Mouse (Mus musculus): ENCODE data around the gene Tab1. TPM values are rescaled to one million over a fixed set of nuclear protein-coding genes. Genes with fewer than 3 reads are reported as not detected.

Tab1 gene
- total and polyA plus RNA-seq, 3 experiments: 11.6 to 17.7 (median 12.0) TPM

- no peaks in the 10 kb centered on the region for H3K79me2 ChIP-seq (replicated peaks; ENCODE audit: control insufficient read depth, extremely low read depth, insufficient read depth, poor library complexity, severe bottlenecking)
- peaks cover 0 to 3% of the 10 kb centered on the region in 2 experiments; a peak in 1 of 4 replicates for H3K4me1 ChIP-seq (ENCODE audit: control insufficient read depth in 1 of 2, insufficient read depth in 2 of 2)
- dilution Hi-C loops (cut with MboI; ENCODE audit: extremely low pct_ligation_motif_present, extremely low pct_unique_long_range_greater_than_20kb, low sequenced_read_pairs): no loop called here
- TF ChIP-seq POLR2AphosphoS2 (IDR thresholded peaks at IDR 0.05; ENCODE audit: low read depth, low read length) (no peak), TBP (conservative IDR thresholded peaks at IDR 0.05; ENCODE audit: low read depth, low read length) (no peak), NRF1 (IDR thresholded peaks at IDR 0.05; ENCODE audit: low read depth, low read length) (no peak), SMC3 (IDR thresholded peaks at IDR 0.05; ENCODE audit: low read depth, low read length) (no peak), PAX5 (IDR thresholded peaks at IDR 0.05; ENCODE audit: low read length) (no peak), CTCF (conservative IDR thresholded peaks at IDR 0.05 in 1 of 2, IDR thresholded peaks at IDR 0.05 in 1 of 2; ENCODE audit: low read depth in 2 of 2, low read length in 2 of 2) (no peak), E2F4 (IDR thresholded peaks at IDR 0.05; ENCODE audit: insufficient replicate concordance, low read depth, low read length) (no peak), ZNF384 (IDR thresholded peaks at IDR 0.05; ENCODE audit: low read depth, low read length) (no peak), ETS1 (conservative IDR thresholded peaks at IDR 0.05; ENCODE audit: low read depth, low read length) (no peak), JUN (IDR thresholded peaks at IDR 0.05; ENCODE audit: insufficient read depth, low read depth, low read length) (no peak), BHLHE40 (IDR thresholded peaks at IDR 0.05; ENCODE audit: low read depth, low read length) (no peak), MYC (IDR thresholded peaks at IDR 0.05; ENCODE audit: low read depth, low read length) (no peak)
- no peak for DNase-seq (ENCODE audit: extremely low read depth)
- in situ Hi-C loops (cut with MboI; ENCODE audit: low pct_ligation_motif_present, low pct_unique_long_range_greater_than_20kb, low sequenced_read_pairs): no loop called here
- H3K4me2 ChIP-seq (ENCODE audit: insufficient read depth, low read depth, poor library complexity, severe bottlenecking): no peak overlapping the region
- peaks cover 66% of the 10 kb centered on the region for H3K27me3 ChIP-seq (replicated peaks)
- H3K27ac ChIP-seq (ENCODE audit: insufficient read depth, low read depth): no peak overlapping the region
- no peak overlapping the region for H3K9ac ChIP-seq (ENCODE audit: insufficient read depth, low read depth)
- H3K9me3 ChIP-seq (replicated peaks; ENCODE audit: low read length): no peaks in the 10 kb centered on the region
- H3K36me3 ChIP-seq (replicated peaks in 1 of 2; ENCODE audit: control insufficient read depth in 1 of 2, insufficient read depth in 1 of 2, low read length in 1 of 2): no peaks in the 10 kb centered on the region
- H3K4me3 ChIP-seq (replicated peaks in 1 of 3; ENCODE audit: low read depth in 2 of 3, low read length in 2 of 3, poor library complexity in 1 of 3): no peak overlapping the region
Observed at GRCm38 (mm10) chr15:80206057-80206565, 73.2 kb downstream of the Tab1 start.

- dilution Hi-C loops (cut with MboI; ENCODE audit: extremely low pct_ligation_motif_present, extremely low pct_unique_long_range_greater_than_20kb, low sequenced_read_pairs) (no loop called here), in situ Hi-C loops (cut with MboI; ENCODE audit: low pct_ligation_motif_present, low pct_unique_long_range_greater_than_20kb, low sequenced_read_pairs) (no loop called here)
- Histone ChIP-seq H3K79me2 (replicated peaks; ENCODE audit: control insufficient read depth, extremely low read depth, insufficient read depth, poor library complexity, severe bottlenecking) (no peaks in the 10 kb centered on the region), H3K4me2 (ENCODE audit: insufficient read depth, low read depth, poor library complexity, severe bottlenecking) (no peak overlapping the region), H3K4me1 (ENCODE audit: control insufficient read depth in 1 of 2, insufficient read depth in 2 of 2) (peaks cover 0 to 3% of the 10 kb centered on the region in 2 experiments; a peak in 1 of 4 replicates), H3K9me3 (replicated peaks; ENCODE audit: low read length) (no peaks in the 10 kb centered on the region), H3K27ac (ENCODE audit: insufficient read depth, low read depth) (no peak overlapping the region), H3K9ac (ENCODE audit: insufficient read depth, low read depth) (no peak overlapping the region), H3K36me3 (replicated peaks in 1 of 2; ENCODE audit: control insufficient read depth in 1 of 2, insufficient read depth in 1 of 2, low read length in 1 of 2) (no peaks in the 10 kb centered on the region), H3K27me3 (replicated peaks) (peaks cover 63% of the 10 kb centered on the region), H3K4me3 (replicated peaks in 1 of 3; ENCODE audit: low read depth in 2 of 3, low read length in 2 of 3, poor library complexity in 1 of 3) (no peak overlapping the region)
- DNase-seq (ENCODE audit: extremely low read depth): no peak
- no peak for TF ChIP-seq UBTF (IDR thresholded peaks at IDR 0.05; ENCODE audit: low read depth, low read length)
- no peak for TF ChIP-seq PAX5 (IDR thresholded peaks at IDR 0.05; ENCODE audit: low read length)
- TF ChIP-seq HCFC1 (IDR thresholded peaks at IDR 0.05; ENCODE audit: low read depth, low read length): no peak
- TF ChIP-seq BHLHE40 (IDR thresholded peaks at IDR 0.05; ENCODE audit: low read depth, low read length): no peak
- no peak for TF ChIP-seq RAD21 (IDR thresholded peaks at IDR 0.05; ENCODE audit: low read depth, low read length)
- no peak for TF ChIP-seq IRF4 (IDR thresholded peaks at IDR 0.05; ENCODE audit: low read depth, low read length)
- no peak for TF ChIP-seq ZMIZ1 (IDR thresholded peaks at IDR 0.05; ENCODE audit: low read depth, low read length)
- TF ChIP-seq GABPA (IDR thresholded peaks at IDR 0.05; ENCODE audit: insufficient replicate concordance, low read depth, low read length): no peak
- no peak for TF ChIP-seq MXI1 (IDR thresholded peaks at IDR 0.05; ENCODE audit: low read depth, low read length)
- TF ChIP-seq JUND (conservative IDR thresholded peaks at IDR 0.05; ENCODE audit: low read depth, low read length): no peak
- TF ChIP-seq MEF2A (IDR thresholded peaks at IDR 0.05; ENCODE audit: borderline replicate concordance, low read depth, low read length): no peak
- TF ChIP-seq E2F4 (IDR thresholded peaks at IDR 0.05; ENCODE audit: insufficient replicate concordance, low read depth, low read length): no peak
- no peak for TF ChIP-seq POLR2A (IDR thresholded peaks at IDR 0.05; ENCODE audit: low read depth, low read length)
Observed at GRCm38 (mm10) chr15:80208446-80208845, 75.5 kb downstream of the Tab1 start.

Other genes starting within 250 kb of the Tab1 start
- gene Apobec3, start 241.5 kb upstream of the Tab1 start, total RNA-seq (2012; rRNA removed): 3.9 and 4.7 TPM in 2 replicates
- gene Apobec3, start 241.5 kb upstream of the Tab1 start, total RNA-seq (2014; rRNA removed): 8.7 and 10.4 TPM in 2 replicates
- 94.3 and 98.5 TPM in 2 replicates for gene Apobec3, start 241.5 kb upstream of the Tab1 start, polyA plus RNA-seq (2012; ENCODE audit: insufficient read length, low read depth)
- gene Cbx7, start 162.0 kb upstream of the Tab1 start, total RNA-seq (2012; rRNA removed): 10.0 and 12.1 TPM in 2 replicates
- gene Cbx7, start 162.0 kb upstream of the Tab1 start, total RNA-seq (2014; rRNA removed): 5.6 and 8.1 TPM in 2 replicates
- 12.4 and 14.7 TPM in 2 replicates for gene Cbx7, start 162.0 kb upstream of the Tab1 start, polyA plus RNA-seq (2012; ENCODE audit: insufficient read length, low read depth)
- not detected in 2 replicates for gene Pdgfb, start 118.2 kb upstream of the Tab1 start, total RNA-seq (2012; rRNA removed)
- not detected in 2 replicates for gene Pdgfb, start 118.2 kb upstream of the Tab1 start, total RNA-seq (2014; rRNA removed)
- not detected in 2 replicates for gene Pdgfb, start 118.2 kb upstream of the Tab1 start, polyA plus RNA-seq (2012; ENCODE audit: insufficient read length, low read depth)
- 10.7 and 14.8 TPM in 2 replicates for gene Syngr1, start 41.8 kb upstream of the Tab1 start, total RNA-seq (2012; rRNA removed)
- 6.0 and 9.7 TPM in 2 replicates for gene Syngr1, start 41.8 kb upstream of the Tab1 start, total RNA-seq (2014; rRNA removed)
- 7.0 and 11.3 TPM in 2 replicates for gene Syngr1, start 41.8 kb upstream of the Tab1 start, polyA plus RNA-seq (2012; ENCODE audit: insufficient read length, low read depth)
- gene Rpl3, start 41.3 kb upstream of the Tab1 start, total RNA-seq (2012; rRNA removed): 3,351 and 3,819 TPM in 2 replicates
- gene Rpl3, start 41.3 kb upstream of the Tab1 start, total RNA-seq (2014; rRNA removed): 2,106 and 2,198 TPM in 2 replicates
- gene Rpl3, start 41.3 kb upstream of the Tab1 start, polyA plus RNA-seq (2012; ENCODE audit: insufficient read length, low read depth): 2,552 and 2,592 TPM in 2 replicates
- 0.13 and 0.21 TPM in 2 replicates for gene Mgat3, start 40.6 kb downstream of the Tab1 start, total RNA-seq (2012; rRNA removed)
- 0.15 and 0.36 TPM in 2 replicates for gene Mgat3, start 40.6 kb downstream of the Tab1 start, total RNA-seq (2014; rRNA removed)
- 0.05 and 0.09 TPM in 2 replicates for gene Mgat3, start 40.6 kb downstream of the Tab1 start, polyA plus RNA-seq (2012; ENCODE audit: insufficient read length, low read depth)
- gene Mief1, start 100.9 kb downstream of the Tab1 start, total RNA-seq (2012; rRNA removed): 34.4 and 35.4 TPM in 2 replicates
- gene Mief1, start 100.9 kb downstream of the Tab1 start, total RNA-seq (2014; rRNA removed): 18.8 and 20.7 TPM in 2 replicates
- 19.2 and 23.3 TPM in 2 replicates for gene Mief1, start 100.9 kb downstream of the Tab1 start, polyA plus RNA-seq (2012; ENCODE audit: insufficient read length, low read depth)
- not detected in 2 replicates for gene AC140267.1, start 102.7 kb downstream of the Tab1 start, total RNA-seq (2012; rRNA removed)
- not detected in 2 replicates for gene AC140267.1, start 102.7 kb downstream of the Tab1 start, total RNA-seq (2014; rRNA removed)
- gene AC140267.1, start 102.7 kb downstream of the Tab1 start, polyA plus RNA-seq (2012; ENCODE audit: insufficient read length, low read depth): 6.5 TPM in 1 of 2 replicates, not detected in the other
- gene Atf4, start 122.1 kb downstream of the Tab1 start, total RNA-seq (2012; rRNA removed): 351 and 486 TPM in 2 replicates
- 721 and 819 TPM in 2 replicates for gene Atf4, start 122.1 kb downstream of the Tab1 start, total RNA-seq (2014; rRNA removed)
- 324 and 357 TPM in 2 replicates for gene Atf4, start 122.1 kb downstream of the Tab1 start, polyA plus RNA-seq (2012; ENCODE audit: insufficient read length, low read depth)
- 47.1 and 55.0 TPM in 2 replicates for gene Rps19bp1, start 131.2 kb downstream of the Tab1 start, total RNA-seq (2012; rRNA removed)
- 63.3 and 67.3 TPM in 2 replicates for gene Rps19bp1, start 131.2 kb downstream of the Tab1 start, total RNA-seq (2014; rRNA removed)
- 91.2 and 99.6 TPM in 2 replicates for gene Rps19bp1, start 131.2 kb downstream of the Tab1 start, polyA plus RNA-seq (2012; ENCODE audit: insufficient read length, low read depth)
- gene Cacna1i, start 154.1 kb downstream of the Tab1 start, total RNA-seq (2012; rRNA removed): under 0.01 TPM in 1 of 2 replicates, not detected in the other
- 0.03 TPM in 1 of 2 replicates, not detected in the other for gene Cacna1i, start 154.1 kb downstream of the Tab1 start, total RNA-seq (2014; rRNA removed)
- gene Cacna1i, start 154.1 kb downstream of the Tab1 start, polyA plus RNA-seq (2012; ENCODE audit: insufficient read length, low read depth): not detected in 2 replicates

Measured in CH12.LX (cell line).